Mouse (Mus musculus): ENCODE results near the gene Meis2. TPM values are rescaled to one million over a fixed set of nuclear protein-coding genes. Genes with fewer than 3 reads are reported as not detected.

The Meis2 gene
- polyA plus RNA-seq, 1 experiment from 2014 or later: 139 TPM

DNA sequence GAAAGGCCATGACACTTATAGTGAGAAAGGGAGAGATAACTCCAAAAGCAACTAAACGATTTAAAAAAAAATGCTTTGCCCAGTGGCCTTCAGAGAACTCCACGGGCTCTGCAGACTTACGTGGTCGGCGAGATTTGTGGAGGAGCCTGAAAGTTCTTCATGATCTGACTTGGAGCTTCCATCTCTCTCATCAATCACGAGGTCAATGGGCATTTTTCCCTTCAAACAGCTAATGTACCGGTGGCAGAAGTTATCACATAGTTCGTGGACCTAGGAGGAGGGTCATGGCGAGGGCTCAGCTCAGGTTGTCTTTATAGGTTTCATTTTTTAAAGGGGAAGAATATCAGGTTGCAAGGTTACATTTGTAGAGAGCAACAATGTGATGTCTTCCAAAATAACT is 7.1 kb downstream of the Meis2 start:
- no peaks in the 10 kb centered on the region for H3K9me3 ChIP-seq
- H3K9ac ChIP-seq: peak overlapping the region; percentile 100
- peak overlapping the region; percentile 99 for H3K27ac ChIP-seq
- peaks cover 9% of the 10 kb centered on the region for H3K36me3 ChIP-seq
- peak overlapping the region; percentile 87 for H3K4me2 ChIP-seq
- ATAC-seq (ENCODE audit: low FRiP score): no peak
- peak overlapping the region; percentile 83 for H3K4me3 ChIP-seq
- H3K27me3 ChIP-seq: no peaks in the 10 kb centered on the region
- H3K4me1 ChIP-seq (replicated peaks): peaks cover 67% of the 10 kb centered on the region
- 33% methylated on average over 9 of the region's 9 CpGs for WGBS

DNA sequence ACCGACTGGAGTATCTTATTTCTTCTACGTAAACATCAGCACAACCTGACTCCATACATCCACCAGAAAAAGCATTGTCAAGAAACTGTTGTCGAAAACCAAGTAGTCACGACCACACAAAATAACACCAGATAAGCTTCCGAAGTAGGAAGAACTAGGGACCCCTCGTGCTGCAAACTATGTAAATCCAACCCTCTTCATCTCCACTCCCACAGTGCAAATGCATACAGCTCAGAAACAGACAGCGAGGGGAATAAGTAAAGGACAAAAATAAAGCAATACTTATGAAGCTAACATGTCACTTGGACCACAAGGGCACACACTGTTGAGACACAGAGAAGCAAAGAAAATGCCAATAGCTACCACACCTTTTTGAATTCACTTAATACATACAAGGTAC is 8.8 kb downstream of the Meis2 start:
- WGBS: 57% methylated on average over 7 of the region's 7 CpGs
- Histone ChIP-seq H3K36me3 (peaks cover 9% of the 10 kb centered on the region), H3K4me1 (replicated peaks) (peaks cover 77% of the 10 kb centered on the region), H3K9ac (peak overlapping the region; percentile 100), H3K4me2 (peak overlapping the region; percentile 87), H3K4me3 (peak overlapping the region; percentile 83), H3K27ac (peak overlapping the region; percentile 99), H3K9me3 (no peaks in the 10 kb centered on the region), H3K27me3 (no peaks in the 10 kb centered on the region)
- ATAC-seq (ENCODE audit: low FRiP score): no peak

GRCm38 (mm10) chr2:116055686-116056620 is 9.7 kb downstream of the Meis2 start:
- H3K36me3 ChIP-seq: peaks cover 9% of the 10 kb centered on the region
- 30% methylated on average over 13 of the region's 13 CpGs for WGBS
- H3K9me3 ChIP-seq: no peaks in the 10 kb centered on the region
- H3K9ac ChIP-seq: peak overlapping the region; percentile 100
- H3K4me3 ChIP-seq: peak overlapping the region; percentile 83
- H3K27me3 ChIP-seq: no peaks in the 10 kb centered on the region
- H3K4me2 ChIP-seq: peak overlapping the region; percentile 87
- H3K27ac ChIP-seq: peak overlapping the region; percentile 99
- H3K4me1 ChIP-seq (replicated peaks): peaks cover 77% of the 10 kb centered on the region
- no peak; the same call in 1 of the 2 replicates for ATAC-seq (ENCODE audit: low FRiP score)

- no peaks in the 10 kb centered on the region for H3K27me3 ChIP-seq
- ATAC-seq (ENCODE audit: low FRiP score): no peak
- 51% methylated on average over 5 of the region's 5 CpGs for WGBS
- peak overlapping the region; percentile 52 for H3K4me2 ChIP-seq
- H3K4me3 ChIP-seq: peak overlapping the region; percentile 33
- no peaks in the 10 kb centered on the region for H3K9me3 ChIP-seq
- H3K4me1 ChIP-seq (replicated peaks): peaks cover 71% of the 10 kb centered on the region
- H3K27ac ChIP-seq: peak overlapping the region; percentile 58
- peak overlapping the region; percentile 66 for H3K9ac ChIP-seq
- peaks cover under 1% of the 10 kb centered on the region for H3K36me3 ChIP-seq
These were observed 11.7 kb downstream of the Meis2 start for GRCm38 (mm10) chr2:116053931-116054330.

GRCm38 (mm10) chr2:116052688-116053421 is 12.8 kb downstream of the Meis2 start:
- Histone ChIP-seq H3K27ac (peak overlapping the region; percentile 76), H3K9ac (peak overlapping the region; percentile 61), H3K27me3 (no peaks in the 10 kb centered on the region), H3K4me1 (replicated peaks) (peaks cover 64% of the 10 kb centered on the region), H3K9me3 (no peaks in the 10 kb centered on the region), H3K36me3 (0 out of 2 replicates have a peak, but pooled peaks cover 2% of the 10 kb centered on the region), H3K4me3 (peak overlapping the region; percentile 27), H3K4me2 (peak overlapping the region; percentile 52)
- peak; percentile 40; the same call in 1 of the 2 replicates for ATAC-seq (ENCODE audit: low FRiP score)

- peak overlapping the region; percentile 76 for H3K27ac ChIP-seq
- ATAC-seq (ENCODE audit: low FRiP score): no peak
- peak overlapping the region; percentile 61 for H3K9ac ChIP-seq
- H3K36me3 ChIP-seq: peaks cover 10% of the 10 kb centered on the region; the same call in 1 of the 2 replicates
- no peaks in the 10 kb centered on the region for H3K9me3 ChIP-seq
- H3K4me3 ChIP-seq: peak overlapping the region; percentile 27
- peak overlapping the region; percentile 52 for H3K4me2 ChIP-seq
- H3K27me3 ChIP-seq: no peaks in the 10 kb centered on the region
- peaks cover 65% of the 10 kb centered on the region for H3K4me1 ChIP-seq (replicated peaks)
- 18% methylated on average over 9 of the region's 9 CpGs for WGBS
These were observed 13.6 kb downstream of the Meis2 start for GRCm38 (mm10) chr2:116051906-116052614.

DNA sequence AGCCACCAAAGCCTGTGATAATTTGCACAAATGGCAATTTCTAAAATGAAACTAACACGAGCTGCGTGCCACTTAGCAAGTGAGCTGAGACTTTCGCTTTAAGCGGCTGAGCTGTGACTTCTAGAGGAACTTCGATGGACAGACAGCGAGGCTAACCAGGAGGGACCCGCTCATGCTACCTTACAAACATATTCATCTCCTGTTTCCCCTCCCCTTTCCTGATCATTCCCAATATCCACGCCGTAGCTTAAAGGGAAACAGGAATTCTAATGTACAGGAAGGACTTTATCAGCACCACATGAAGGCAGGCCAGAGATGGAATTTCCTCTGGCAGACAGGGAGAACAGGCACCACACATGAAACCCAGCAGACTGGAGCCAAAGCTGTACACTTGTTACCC is 15.9 kb downstream of the Meis2 start:
- H3K36me3 ChIP-seq: peaks cover 12% of the 10 kb centered on the region; the same call in 1 of the 2 replicates
- H3K4me3 ChIP-seq: peak overlapping the region; percentile 12
- no peak for ATAC-seq (ENCODE audit: low FRiP score)
- no peak overlapping the region for H3K9ac ChIP-seq
- WGBS: 90% methylated on average over 9 of the region's 9 CpGs
- no peaks in the 10 kb centered on the region for H3K27me3 ChIP-seq
- H3K27ac ChIP-seq: 0 out of 2 replicates have a peak overlapping the region, but pooled peaks have one; percentile 3
- peak overlapping the region; percentile 40 for H3K4me2 ChIP-seq
- peaks cover 65% of the 10 kb centered on the region for H3K4me1 ChIP-seq (replicated peaks)
- H3K9me3 ChIP-seq: no peaks in the 10 kb centered on the region

- ATAC-seq (ENCODE audit: low FRiP score): no peak
- Histone ChIP-seq H3K36me3 (peaks cover 12% of the 10 kb centered on the region; the same call in 1 of the 2 replicates), H3K4me1 (replicated peaks) (peaks cover 61% of the 10 kb centered on the region), H3K27me3 (no peaks in the 10 kb centered on the region), H3K4me2 (no peak overlapping the region), H3K9ac (no peak overlapping the region; the same call in 1 of the 2 replicates), H3K4me3 (no peak overlapping the region), H3K9me3 (no peaks in the 10 kb centered on the region), H3K27ac (peak overlapping the region; percentile 10)
- WGBS: 67% methylated on average over 8 of the region's 8 CpGs
These were observed 18.3 kb downstream of the Meis2 start for GRCm38 (mm10) chr2:116047365-116047764.

GRCm38 (mm10) chr2:116045048-116045447 is 20.6 kb downstream of the Meis2 start:
- Histone ChIP-seq H3K27ac (peak overlapping the region; percentile 76), H3K27me3 (no peaks in the 10 kb centered on the region), H3K9me3 (no peaks in the 10 kb centered on the region), H3K4me3 (no peak overlapping the region; the same call in 1 of the 2 replicates), H3K4me1 (replicated peaks) (peaks cover 57% of the 10 kb centered on the region), H3K4me2 (peak overlapping the region; percentile 30; the same call in 1 of the 2 replicates), H3K36me3 (peaks cover 16% of the 10 kb centered on the region; the same call in 1 of the 2 replicates), H3K9ac (no peak overlapping the region)
- peak; percentile 36 for ATAC-seq (ENCODE audit: low FRiP score)
- whole genome bisulfite sequencing: 25% methylated on average over 7 of the region's 7 CpGs

GRCm38 (mm10) chr2:116042934-116043698 is 22.5 kb downstream of the Meis2 start:
- ATAC-seq (ENCODE audit: low FRiP score): peak; percentile 38; the same call in 1 of the 2 replicates

GRCm38 (mm10) chr2:116042447-116042846 is 23.2 kb downstream of the Meis2 start:
- Histone ChIP-seq H3K27me3 (no peaks in the 10 kb centered on the region), H3K4me1 (replicated peaks) (peaks cover 39% of the 10 kb centered on the region), H3K4me3 (no peak overlapping the region), H3K27ac (peak overlapping the region; percentile 65), H3K9ac (no peak overlapping the region), H3K36me3 (peaks cover 23% of the 10 kb centered on the region), H3K4me2 (peak overlapping the region; percentile 25), H3K9me3 (no peaks in the 10 kb centered on the region)
- 60% methylated on average over 9 of the region's 9 CpGs for WGBS
- no peak for ATAC-seq (ENCODE audit: low FRiP score)

More at GRCm38 (mm10) chr2:116042934-116043698, 22.5 kb downstream of the Meis2 start:
- H3K27ac ChIP-seq: peak overlapping the region; percentile 65
- H3K4me3 ChIP-seq: no peak overlapping the region
- peaks cover 24% of the 10 kb centered on the region for H3K36me3 ChIP-seq
- peaks cover 44% of the 10 kb centered on the region for H3K4me1 ChIP-seq (replicated peaks)
- WGBS: 31% methylated on average over 12 of the region's 12 CpGs
- no peaks in the 10 kb centered on the region for H3K27me3 ChIP-seq
- 0 out of 2 replicates have a peak overlapping the region, but pooled peaks have one; percentile 9 for H3K9ac ChIP-seq
- H3K9me3 ChIP-seq: no peaks in the 10 kb centered on the region
- H3K4me2 ChIP-seq: peak overlapping the region; percentile 25

Data from hindbrain, embryonic 13.5 days (tissue).